Mouse (Mus musculus) adrenal gland, adult 2 months (tissue): ENCODE data around the gene Hnf4a. TPM values are rescaled to one million over a fixed set of nuclear protein-coding genes. Genes with fewer than 3 reads are reported as not detected.

Experiments used
- DNase-seq: peaks from one replicate; pipeline ENCODE4 v3.0.0; 2021
- polyA plus RNA-seq: library from polyadenylated mRNA; depleted of rRNA; stranded (reverse); fragments of >200 nt; gene quantifications from 2 replicates; pipeline ENCODE4 v1.2.3, GENCODE M21; 2012
- total RNA-seq, 2 experiments: library from RNA; stranded (reverse); gene quantifications; 2 replicates each; pipeline ENCODE4 v1.2.3; 2021

Hnf4a gene
- total and polyA plus RNA-seq, 3 experiments, result 0.14 to 1.1 (median 0.15) TPM

DNA sequence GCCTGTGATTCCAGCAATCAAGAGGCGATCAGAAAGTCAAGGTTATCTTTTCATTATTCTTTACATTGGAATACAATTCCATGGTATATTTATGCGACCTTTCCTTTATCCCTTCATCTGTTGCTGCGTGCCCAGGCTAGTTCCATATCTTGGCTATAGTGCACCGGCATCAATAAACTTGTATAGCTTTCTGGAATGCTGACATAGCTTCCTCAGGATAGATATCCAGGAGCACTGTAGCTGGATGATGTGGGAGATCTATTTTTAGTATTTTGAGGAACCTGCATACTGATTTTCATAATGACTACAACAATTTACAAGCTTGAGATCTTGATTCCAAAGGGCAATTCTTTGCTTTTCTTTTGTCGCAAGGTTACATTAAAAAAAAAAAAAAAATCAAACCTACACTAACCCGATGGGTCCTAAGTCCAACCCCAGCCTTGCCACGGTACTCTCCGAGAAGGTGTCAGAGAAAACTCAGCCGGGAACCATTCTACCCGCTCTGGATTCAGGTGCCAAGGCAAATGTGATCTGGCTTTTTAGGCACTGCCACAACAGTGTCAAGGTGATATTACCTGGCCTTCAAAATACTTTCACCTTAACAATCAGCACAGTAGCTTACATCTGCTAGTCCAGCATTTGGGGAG lies 87.2 kb downstream of the Hnf4a start:
- no peak for DNase-seq

DNA sequence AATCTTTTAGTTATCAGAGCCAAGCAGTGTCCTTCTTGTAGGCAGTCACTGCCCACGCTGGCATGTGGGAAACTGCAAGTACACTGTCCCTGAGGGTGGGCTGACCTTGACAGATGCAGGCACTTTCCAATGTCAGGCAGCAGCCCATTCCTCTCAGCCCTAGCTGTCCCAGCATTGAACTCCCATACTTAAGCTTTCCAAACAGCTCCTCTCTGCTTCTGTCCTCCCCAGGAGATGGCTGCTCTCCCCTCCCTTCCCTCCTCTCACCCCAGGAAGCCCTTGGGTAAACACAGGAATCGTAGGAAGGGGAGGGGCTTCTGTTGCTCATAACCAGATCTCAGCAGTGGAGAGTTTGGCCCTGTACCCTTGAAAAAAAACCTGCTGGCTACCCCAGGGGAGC lies 88.5 kb downstream of the Hnf4a start:
- peak; percentile 63 for DNase-seq

DNA sequence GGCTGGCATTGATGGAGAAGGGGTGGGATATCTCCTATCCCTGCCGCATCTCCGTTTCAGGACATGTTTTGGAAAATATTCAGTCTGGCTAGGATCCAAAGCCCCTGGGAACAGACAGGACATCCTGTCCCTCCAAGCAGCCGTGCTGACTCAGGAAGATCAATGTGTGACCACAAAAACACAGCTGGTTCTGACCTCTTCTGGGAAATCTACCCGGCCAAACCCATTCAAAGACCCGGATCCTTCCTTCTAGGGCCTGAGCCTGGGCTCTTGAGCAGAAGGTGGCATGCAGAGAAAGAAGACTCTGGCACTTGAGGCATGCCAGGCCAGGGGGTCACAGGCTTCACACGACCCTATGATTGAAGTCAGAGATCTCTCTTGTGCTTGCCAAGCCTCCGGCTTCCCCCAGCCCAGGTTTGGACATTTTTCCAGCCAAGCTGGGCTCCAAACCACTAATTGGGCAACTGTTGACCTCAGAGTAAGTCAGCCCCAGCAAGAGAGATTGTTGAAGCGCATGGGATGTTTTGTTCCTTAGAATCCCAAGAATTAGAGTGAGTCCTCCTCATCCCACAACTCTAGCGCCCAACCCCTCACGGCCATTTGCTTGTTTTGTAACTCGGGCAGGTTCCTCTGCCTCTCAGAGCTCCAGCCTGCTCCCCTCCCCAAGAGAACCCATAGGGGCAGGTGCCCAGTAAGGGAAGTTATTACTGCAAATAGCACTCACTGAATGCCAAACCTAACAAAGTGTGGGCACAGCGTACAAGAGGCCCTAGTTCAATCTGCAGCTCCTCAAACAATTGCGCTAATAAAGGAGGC lies 89.7 kb downstream of the Hnf4a start:
- DNase-seq, result peak; percentile 72

DNA sequence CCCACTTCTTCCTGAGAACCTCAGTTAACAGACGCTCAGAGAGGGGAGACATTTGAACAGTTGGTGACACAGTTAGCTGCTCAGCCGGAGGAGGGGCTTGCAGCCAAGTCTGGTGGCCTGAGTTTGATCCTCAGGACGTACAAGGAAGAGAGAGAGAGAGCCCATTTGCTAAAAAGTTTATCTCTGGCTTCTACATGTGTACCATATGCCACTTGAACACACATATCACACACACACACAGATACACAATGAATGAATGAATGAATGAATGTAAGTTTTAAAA lies 90.2 kb downstream of the Hnf4a start:
- DNase-seq, result no peak

DNA sequence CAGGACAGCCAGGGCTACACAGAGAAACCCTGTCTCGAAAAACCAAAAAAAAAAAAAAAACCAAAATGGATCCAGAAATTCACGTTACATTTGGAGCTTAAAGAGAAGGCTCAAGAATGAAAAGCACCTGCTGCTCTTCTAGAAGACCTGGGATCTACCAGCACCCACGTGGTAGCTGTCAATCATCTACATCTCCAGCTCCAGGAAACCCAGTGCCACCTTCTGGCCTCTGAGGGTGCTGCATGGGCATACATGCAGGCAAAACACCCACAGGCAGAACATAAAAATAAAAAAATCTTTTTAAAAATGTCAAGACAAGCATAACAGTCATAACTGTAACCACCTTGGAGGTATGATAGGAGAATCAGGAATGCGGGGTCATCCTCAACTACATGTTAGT lies 91.1 kb downstream of the Hnf4a start:
- DNase-seq, result peak; percentile 49

DNA sequence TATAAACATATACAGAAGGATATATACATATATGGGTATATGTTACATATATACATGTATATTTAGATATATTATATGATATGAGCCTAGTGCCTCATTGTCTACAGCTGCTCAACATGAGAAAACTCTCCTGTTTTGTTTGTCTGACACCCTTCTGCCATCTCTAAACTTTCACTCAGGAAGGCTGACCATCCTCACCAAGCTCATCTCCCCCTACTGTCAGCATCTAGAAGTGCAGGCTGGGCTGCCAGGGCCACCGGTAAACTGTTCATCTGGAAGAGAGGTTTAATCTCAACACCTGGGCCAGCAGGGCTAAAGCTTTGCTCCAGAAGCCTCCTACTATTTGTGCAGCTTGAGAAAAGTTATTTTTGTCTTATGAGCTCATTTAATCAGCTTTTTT lies 92.6 kb downstream of the Hnf4a start:
- peak; percentile 66 for DNase-seq

DNA sequence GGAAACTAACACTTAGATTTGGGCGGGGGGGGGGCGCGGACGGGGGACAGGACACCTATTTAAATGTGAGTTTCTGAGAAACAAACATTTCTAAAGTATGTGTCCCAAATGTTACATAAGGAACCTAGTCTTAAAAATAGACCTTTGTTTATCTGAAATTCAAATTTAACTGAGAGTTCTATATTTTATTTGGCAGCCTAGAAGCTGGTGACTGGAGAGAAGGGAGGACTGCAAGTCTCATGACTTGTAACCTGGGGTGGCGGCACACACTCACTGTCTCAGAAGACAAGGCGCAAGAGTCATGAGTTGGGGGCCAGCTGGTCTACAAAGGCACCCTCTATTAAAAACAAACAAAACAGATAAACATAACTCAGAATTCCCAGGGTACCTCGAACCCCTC lies 94.5 kb downstream of the Hnf4a start:
- DNase-seq, result no peak

DNA sequence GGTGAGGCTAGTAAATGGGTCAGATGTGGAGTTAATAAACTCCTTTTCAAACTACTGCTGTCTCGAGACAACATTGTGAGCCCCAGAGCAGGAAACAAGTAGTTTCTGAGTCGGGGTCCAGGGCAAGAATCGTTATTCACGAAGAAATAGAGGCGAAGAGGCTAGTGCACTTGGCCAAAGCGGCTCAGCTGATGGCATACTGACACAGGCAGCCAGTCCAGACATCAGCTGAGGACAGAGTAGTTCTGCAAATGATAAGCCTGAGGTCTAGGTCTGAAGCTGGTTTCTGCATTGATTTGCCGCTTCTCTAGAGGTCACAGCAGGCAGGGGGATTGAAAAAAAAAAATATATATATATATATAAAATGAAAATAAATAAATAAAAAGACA lies 95.1 kb downstream of the Hnf4a start:
- DNase-seq, result no peak

DNA sequence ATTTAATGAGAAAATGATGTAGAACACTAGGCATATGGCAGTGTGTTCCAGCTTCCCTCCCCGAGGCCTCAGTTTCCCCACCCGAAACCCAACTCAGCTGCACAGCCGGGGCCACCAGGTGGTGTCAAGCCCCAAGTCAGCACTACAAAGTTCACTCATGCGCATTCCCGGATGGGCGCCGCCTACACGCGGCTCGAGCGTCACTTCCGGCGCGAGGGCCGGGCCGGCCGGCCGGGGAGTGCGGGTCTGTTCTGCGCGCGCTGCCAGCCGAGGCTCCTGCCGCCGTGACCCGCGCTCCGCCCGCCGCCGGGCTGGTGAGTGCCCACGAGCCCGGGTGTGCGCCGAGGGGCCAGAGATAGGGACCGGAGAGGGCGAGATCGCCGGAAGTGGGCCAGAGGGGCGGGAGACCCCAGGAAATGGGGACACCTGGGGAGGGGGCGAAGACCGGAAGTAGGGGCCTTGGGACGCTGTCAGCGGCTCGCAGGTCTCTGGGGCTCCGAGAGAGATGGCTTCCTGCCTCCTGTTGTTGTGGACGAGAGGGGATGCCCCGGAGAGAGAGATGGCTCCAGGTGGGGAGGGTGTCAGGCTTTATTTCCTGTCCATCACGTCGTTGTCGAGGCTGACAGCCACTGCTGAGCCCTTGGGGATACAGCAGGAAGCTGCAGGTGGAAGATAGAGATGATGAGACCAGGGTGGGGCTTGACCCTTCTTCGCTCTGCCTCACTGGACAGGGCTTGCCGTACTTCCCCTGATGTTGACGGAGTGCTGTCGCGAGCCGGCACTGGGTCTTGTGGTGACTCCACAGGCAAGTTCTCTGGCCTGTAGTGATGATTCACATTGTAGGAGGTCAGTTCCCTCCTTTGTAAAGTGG lies 95.7 kb downstream of the Hnf4a start, which contains the start of gene Ttpal:
TSS of gene Ttpal (plus strand) at position 214 of the 871 bp plus-strand sequence.
- peak; percentile 92 for DNase-seq

DNA sequence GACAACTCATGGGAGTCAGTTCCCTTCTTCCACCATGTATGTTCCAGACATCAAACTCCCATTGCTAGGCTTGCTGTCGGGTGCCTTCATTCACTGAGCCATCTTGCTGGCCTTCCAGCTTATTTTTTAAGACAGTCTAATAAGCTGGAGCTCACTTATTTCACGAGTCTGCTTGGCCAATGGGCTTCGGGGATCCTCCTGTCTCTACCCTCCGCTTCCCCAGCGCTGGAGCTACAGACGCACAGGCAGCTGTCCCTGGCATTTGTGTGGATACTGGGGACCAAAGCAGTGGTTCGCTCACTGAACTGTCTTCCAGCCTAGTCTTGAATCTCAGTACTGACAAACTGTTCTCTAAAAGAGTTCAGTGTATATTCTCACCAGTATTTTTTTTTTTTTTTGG lies 99.6 kb downstream of the Hnf4a start:
- DNase-seq, result no peak

DNA sequence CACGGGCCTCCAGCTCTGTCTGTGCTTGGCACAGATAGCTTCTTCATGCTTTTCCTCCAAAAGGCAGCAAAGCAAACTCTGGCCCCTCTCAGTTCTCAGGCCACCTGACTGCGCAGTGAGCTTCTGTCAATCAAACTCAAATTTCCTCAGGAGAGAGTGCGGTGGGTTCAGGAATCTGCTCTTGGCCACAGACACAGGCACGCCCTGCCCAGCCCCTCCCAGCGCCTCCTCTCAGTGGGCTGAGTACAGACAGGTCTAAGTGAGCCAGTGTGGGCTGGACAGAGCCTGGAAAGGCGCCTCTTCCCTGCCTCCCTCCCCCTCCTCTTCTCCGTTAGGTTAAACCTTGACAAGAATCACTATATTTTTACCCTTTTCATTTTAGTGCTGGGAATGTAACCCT lies 101.4 kb downstream of the Hnf4a start:
- DNase-seq, result no peak

DNA sequence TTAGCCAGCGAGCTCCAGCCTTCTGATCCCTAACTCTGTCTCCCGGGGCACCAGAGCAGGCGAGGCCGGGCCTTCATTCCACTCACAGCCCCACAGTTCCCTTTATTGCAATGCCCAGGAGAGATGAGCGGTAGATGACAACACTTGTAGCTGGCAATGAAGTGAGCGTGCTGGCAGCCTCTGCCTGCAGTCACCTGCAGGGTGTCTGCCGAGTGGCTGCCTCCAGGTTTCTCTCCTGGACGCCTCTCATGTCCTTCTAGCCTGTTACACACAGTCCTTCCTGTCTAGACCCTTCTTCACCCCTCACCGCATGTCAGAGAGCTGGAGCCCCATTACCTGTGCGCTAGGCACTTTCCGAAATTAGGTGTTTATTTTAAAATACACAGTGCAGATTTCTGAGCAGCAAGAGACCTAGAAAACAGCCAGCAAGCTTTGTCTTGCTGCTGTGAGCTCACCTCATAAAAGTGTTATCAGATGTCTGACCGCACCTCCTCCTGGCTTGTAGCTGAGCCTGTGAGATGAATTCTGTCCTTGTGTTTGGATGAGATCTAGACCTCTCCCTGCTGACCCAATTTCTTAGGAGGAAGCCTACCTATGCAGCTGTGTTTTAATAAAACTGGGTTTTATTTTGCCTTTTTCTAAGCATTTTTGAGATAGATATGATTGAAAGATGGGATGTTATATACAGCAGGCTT lies 102.8 kb downstream of the Hnf4a start:
- DNase-seq, result no peak

DNA sequence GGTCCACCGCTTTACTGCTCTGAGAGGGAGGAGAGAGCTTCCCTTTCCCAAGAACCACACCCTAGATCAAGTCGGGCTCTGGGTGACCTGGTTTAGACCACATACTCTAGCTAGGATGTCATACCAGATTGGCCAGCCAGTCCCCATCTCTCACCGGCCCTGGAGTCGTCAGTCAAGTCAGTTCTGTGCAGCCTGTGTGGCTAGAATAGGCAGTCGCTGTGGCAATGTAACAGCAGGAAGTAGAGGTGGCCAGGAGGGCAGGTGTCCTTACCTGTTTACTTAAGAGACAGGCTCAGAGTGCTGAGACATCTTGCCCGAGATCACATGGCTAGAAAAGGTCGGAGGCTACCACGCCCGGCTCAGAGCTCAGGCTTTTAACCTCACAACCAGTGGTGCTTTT lies 104.6 kb downstream of the Hnf4a start:
- DNase-seq, result no peak

DNA sequence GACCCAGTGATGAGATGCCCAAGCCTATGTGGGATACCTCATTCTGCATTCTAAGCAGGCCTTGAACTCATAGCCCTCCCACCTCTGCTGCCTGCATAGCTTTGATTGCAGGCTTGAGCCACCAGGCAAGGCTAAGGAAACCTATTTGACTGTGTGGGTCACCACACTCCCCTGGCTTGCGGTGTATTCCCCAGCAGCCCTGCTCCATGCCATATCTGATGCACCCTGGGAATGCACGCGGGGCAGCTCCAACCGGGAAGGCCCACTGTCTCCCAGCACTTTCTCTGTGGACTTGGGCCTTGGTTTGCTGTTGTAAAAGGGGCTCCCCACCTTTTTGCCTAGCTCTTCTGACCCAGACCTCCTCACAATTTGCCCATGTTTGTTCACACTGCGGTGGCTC lies 106.6 kb downstream of the Hnf4a start:
- DNase-seq, result no peak

DNA sequence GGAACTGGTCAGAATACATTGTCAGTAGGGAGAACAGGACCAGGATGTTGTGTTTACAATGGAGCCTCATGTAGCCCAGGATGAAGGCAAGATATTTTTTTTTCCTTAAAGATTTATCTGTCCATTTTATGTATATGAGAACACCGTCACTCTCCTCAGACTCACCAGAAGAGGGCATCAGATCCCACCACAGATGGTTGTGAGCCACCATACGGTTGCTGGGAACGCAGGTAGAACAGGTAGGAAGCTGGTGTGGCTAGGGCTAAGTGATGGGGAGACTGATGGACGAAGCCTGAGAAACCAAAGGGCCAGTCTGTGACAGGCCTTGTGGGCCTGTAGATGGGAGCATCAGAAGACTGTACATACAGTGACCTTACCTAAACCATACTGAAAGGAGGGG lies 107.4 kb downstream of the Hnf4a start:
- no peak for DNase-seq

DNA sequence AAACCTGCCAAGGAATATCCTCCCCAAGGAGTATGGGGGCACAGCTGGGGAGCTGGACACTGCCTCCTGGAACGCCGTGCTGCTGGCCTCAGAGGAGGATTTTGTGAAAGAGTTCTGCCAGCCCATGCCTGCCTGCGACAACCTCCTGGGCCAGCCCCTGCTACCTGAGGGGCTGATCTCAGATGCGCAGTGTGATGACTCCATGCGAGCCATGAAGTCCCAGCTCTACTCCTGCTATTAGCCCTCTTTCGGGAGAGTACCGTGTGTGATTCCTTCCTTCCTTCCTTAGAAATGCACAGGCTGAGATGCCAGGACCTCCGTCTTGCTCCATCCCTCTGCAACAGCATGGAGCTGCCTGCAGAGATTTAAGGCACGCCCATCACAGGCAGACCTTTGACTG lies 108.8 kb downstream of the Hnf4a start:
- no peak for DNase-seq

DNA sequence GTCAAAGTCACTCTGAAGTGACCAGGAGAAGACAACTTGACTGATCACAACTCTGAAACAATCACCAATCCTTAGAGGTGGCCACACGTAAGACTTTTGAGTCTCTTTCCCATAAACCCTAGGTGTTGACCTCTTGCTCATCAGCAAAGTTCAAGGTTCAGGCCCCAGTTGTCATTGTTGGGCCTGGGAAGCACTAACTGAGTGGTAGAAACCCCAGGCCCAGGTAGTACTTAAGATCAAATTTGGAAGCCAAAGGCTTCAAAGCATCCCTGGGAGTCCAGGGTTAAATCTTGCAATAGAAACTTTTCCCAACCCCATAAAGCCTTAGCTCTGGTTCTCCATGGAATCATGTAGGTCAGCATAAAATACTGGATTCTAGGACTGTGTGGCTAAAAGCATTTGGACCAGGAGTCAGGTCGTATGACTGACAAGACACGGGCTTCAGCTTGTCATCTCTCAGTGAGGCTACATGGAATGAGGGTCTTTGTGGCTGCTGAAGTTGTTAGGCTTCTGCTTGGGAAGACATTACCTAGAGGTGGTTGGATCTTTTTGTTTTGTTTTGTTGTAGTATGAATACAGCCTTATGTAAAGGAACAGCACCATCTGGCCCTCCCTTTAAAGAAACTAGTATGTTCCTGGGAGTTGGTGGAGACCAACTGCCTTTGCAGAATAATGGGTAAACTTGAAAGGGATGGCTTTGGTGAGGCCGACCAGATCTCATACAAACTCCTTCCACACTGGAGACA lies 109.5 kb downstream of the Hnf4a start:
- DNase-seq, result no peak

DNA sequence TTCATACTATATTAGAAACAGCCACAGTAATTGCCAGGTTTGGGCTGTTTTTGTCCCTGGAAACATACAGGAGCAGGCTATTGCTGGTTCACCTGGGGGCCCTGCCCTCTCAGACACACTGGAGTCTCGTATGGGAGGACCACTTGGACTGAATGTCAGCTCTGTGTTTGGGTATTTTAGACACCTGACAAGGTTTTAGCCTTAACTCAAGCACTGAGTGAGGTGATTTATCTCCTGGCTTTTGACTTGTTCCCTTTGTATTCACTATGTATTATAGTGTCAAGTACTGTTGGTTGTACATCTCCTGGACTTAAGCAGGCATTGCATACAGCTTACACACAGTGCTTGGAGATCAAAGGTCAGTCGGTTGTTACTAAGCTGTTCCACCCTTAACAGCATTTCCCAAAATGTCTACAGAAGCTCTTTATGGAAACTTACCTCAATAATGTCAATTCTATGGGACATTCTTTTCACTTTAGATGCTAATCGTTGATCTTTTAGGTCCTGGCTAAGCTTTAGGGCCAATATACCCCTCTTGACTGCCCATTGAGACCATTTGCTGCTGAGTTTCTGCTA lies 110.1 kb downstream of the Hnf4a start:
- DNase-seq, result no peak

DNA sequence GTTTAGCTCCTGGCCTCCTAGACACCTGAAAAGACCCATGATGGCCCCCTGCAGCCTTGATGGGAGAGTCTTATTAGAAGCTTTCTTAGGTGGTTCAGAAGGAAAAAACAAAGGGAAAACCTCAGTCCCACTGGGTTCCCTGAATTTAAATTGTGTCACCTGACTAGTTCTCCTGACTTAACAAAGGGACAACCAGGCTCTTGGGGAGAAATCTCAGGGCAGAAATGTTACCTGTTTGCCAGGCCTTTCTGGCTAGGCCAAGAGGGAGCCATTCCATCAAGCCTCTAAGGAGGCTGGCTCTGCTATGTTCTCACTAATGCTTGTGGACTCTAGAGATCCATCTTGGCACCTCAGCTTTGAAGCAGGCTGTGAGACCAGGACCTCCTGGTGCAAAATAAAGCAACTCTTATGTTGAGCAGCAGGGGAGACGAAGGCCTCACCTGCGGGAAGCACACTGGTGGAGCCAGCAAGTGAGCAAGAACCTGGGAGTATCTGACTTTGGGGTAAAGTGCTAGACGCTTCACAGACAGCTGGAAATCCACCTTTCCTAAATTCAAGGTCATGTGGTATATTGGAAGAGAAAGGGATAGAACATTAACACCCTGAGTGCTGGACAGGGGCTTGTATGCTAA lies 110.7 kb downstream of the Hnf4a start:
- no peak for DNase-seq

DNA sequence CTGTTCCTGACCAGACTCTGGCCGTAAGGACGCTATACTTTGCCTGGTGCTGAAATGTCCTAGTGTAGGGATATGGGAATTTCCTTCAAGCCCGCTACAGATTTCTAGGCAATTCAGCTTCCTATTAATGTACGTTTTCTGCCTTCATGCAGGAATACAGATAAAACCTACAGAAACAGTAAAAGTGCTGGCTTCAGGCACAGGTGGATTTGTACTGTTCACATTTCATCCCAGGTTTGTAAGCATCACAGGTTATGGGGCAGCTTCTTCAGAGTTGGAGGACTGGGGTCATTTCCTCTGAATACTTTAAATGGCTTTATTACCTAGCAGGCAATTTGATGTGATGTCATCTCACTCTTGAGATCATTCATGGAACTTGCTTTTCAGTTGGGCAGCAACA lies 111.3 kb downstream of the Hnf4a start:
- DNase-seq, result no peak

DNA sequence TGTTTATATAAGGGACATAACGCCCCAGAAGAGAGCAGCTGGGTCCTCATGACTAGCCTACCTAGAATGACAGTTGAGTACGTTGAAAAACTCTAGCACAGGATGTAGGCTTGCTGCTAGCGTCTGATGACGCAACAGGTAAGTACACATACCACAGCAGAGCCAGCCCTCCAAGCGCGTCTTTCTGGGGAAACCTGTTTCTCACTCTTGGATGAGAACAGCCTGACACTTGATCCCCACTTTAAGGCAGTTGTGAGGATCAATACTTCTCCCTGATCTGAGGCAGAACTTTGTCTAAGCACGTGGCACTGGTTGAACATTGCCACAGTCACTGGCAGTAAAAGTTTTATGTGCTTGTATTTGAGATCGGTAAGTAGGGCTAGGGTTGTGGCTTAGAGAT lies 113.8 kb downstream of the Hnf4a start:
- no peak for DNase-seq
